Mouse (Mus musculus) forebrain, embryonic 10.5 days (tissue): ENCODE results near the gene Mcam. TPM values are rescaled to one million over a fixed set of nuclear protein-coding genes. Genes with fewer than 3 reads are reported as not detected.

Experiments used
- DNase-seq: peaks from one replicate; pipeline ENCODE4 v3.0.0-alpha.2; 2017; ENCODE audit warnings: low spot score; ENCODE audit errors: extremely low spot score
- H3K27ac ChIP-seq: fragments of 300-500 bp; sonication (generic); 2 replicates; pipeline ENCODE4 v1.5.1; 2016; ENCODE audit warnings: mild to moderate bottlenecking
- H3K27me3 ChIP-seq: fragments of 300-500 bp; sonication (generic); 2 replicates; pipeline ENCODE4 v1.6.1; 2016; ENCODE audit warnings: mild to moderate bottlenecking; ENCODE audit not compliant: poor library complexity, severe bottlenecking
- H3K36me3 ChIP-seq: fragments of 300-500 bp; sonication (generic); replicated peaks from 2 replicates; pipeline ENCODE4 v1.6.1; 2016; ENCODE audit warnings: mild to moderate bottlenecking, moderate library complexity
- H3K4me1 ChIP-seq: fragments of 300-500 bp; sonication (generic); 2 replicates; pipeline ENCODE4 v1.6.1; 2016
- H3K4me3 ChIP-seq: fragments of 300-500 bp; sonication (generic); 2 replicates; pipeline ENCODE4 v1.5.1; 2016; ENCODE audit warnings: mild to moderate bottlenecking, moderate library complexity
- H3K9me3 ChIP-seq: fragments of 300-500 bp; sonication (generic); 2 replicates; pipeline ENCODE4 v1.6.1; 2016; ENCODE audit warnings: mild to moderate bottlenecking, moderate library complexity
- WGBS: fragments of 180-500 bp; shearing (Covaris S2); methylation state at CpG from one replicate; pipeline ENCODE4 v1.1.7; 2016; 5-methylcytosine and 5-hydroxymethylcytosine counted together
- polyA plus RNA-seq: library from polyadenylated mRNA; unstranded; fragments of >200 nt; fragmentation: Nextera tagmentation; extraction: Ambion mirVana; gene quantifications from 2 replicates; pipeline ENCODE4 v1.2.1, GENCODE M21; 2016

Gene Mcam
- polyA plus RNA-seq, 1 experiment from 2014 or later, result 10.1 TPM

DNA sequence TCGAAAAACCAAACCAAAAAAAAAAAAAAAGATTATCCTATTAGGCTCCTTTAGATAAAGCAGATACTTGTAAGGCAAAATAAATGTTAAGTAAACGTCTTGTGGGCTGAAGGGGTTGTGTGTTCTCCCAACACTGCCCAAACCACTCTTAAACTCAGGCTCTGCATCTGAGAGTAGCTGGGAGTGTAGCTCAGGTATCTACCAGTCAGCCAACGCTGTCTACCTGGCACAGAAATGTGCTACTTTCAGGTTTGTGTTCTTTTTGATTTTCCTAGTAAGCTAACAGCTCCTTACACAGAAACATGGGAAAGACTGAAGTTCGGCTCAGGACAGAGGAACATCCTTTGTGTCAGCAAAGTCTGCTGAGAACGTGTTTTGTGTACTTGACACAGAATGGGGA is 2.1 kb upstream of the Mcam start:
- Histone ChIP-seq H3K9me3 (no peaks in the 10 kb centered on the region), H3K4me1 (peaks cover 77% of the 10 kb centered on the region), H3K27ac (no peak overlapping the region), H3K4me3 (no peak overlapping the region), H3K36me3 (0 out of 2 replicates have a peak, but pooled peaks cover under 1% of the 10 kb centered on the region), H3K27me3 (peaks cover 79% of the 10 kb centered on the region)
- no peak for DNase-seq
- 66% methylated on average over 5 of the region's 5 CpGs for WGBS

DNA sequence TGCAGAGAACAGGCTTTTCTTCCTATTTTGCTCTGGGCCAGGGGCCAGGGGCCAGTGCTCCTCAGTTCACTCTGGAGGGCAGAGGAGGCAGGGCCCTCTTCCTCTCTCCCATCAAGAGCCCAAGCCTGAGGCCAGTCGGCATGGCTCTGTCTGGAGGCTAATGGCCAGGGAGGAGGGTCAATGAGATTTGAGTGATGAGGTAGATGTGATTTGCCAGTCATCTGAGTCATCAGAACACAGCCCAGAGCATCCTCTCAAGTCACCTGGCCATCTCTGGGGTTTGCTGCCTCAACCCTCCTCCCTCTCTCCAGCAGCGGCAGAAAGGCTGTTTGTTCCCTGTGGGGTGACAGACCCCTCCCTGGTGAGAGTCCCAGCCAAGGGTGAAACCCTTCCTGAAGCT is 982 bp upstream of the Mcam start:
- WGBS, result 8% methylated on average over 2 of the region's 2 CpGs
- DNase-seq, result no peak
- Histone ChIP-seq H3K4me1 (peaks cover 75% of the 10 kb centered on the region), H3K36me3 (0 out of 2 replicates have a peak, but pooled peaks cover 2% of the 10 kb centered on the region), H3K9me3 (no peaks in the 10 kb centered on the region), H3K4me3 (peak overlapping the region; percentile 63), H3K27ac (peak overlapping the region; percentile 74), H3K27me3 (peaks cover 80% of the 10 kb centered on the region)

GRCm38 (mm10) chr9:44134851-44135730 is 822 bp downstream of the Mcam start:
- H3K27ac ChIP-seq, result peak overlapping the region; percentile 74
- H3K27me3 ChIP-seq, result peaks cover 69% of the 10 kb centered on the region
- peak; percentile 44 for DNase-seq
- H3K4me3 ChIP-seq, result peak overlapping the region; percentile 63
- WGBS, result 3% methylated on average over 49 of the region's 49 CpGs
- H3K4me1 ChIP-seq, result peaks cover 68% of the 10 kb centered on the region
- H3K36me3 ChIP-seq, result peaks cover 13% of the 10 kb centered on the region
- no peaks in the 10 kb centered on the region for H3K9me3 ChIP-seq

DNA sequence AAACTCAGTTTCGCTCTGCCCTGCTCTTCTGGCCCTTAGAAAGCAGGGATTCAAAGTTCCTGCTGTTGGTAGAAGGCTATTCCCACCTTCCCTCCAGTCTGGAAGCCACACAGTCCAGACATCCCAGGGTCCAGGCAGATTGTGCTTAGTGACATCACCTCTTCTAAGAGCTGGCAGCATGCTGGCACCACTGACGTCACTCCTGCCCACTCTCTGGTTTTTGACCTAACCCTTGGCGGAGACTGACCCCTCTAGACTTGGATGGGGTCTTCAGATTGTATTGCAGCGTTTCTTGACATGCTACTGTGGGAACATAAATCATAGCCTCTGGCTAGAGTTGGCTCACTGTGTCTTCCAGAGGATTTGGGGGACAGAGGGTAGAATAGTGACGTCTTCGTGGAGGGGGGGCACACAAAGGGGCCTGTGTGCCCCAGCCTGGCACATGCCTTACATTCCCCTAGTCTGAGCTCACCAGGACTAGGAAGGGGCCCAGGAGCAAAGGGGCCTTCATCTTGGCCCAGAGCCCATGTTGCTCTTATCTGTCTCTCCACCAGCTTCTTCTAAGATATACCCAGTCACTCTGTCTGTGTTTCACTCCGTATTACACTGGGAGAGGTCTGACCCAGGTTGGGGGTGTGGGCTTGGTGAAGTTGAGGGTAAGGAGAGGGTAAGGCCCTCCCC is 1.6 kb downstream of the Mcam start:
- Histone ChIP-seq H3K27me3 (peaks cover 65% of the 10 kb centered on the region), H3K9me3 (no peaks in the 10 kb centered on the region), H3K4me1 (peaks cover 60% of the 10 kb centered on the region), H3K4me3 (peak overlapping the region; percentile 63), H3K36me3 (peaks cover 21% of the 10 kb centered on the region), H3K27ac (0 out of 2 replicates have a peak overlapping the region, but pooled peaks have one; percentile 74)
- 68% methylated on average over 7 of the region's 7 CpGs for WGBS
- DNase-seq, result no peak

DNA sequence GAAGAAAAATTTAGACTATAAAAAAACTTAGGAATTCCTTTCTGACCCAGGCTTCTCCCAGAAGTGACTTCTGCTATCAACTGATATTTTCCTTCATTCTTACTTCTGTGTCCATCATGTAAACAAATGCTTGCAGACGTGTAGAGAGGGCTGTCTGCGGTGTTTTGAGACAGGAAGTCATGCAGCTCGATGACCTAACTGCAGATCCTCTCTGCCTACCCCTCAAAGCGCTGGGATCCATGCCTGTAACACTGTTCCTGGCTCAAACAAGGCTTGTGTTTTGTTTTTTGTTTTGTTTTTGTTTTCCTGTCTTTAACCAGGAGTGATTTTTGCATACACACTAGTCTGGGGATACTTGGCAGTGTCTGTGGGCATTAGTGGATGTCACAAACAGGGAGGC is 3.6 kb downstream of the Mcam start:
- no peak overlapping the region for H3K27ac ChIP-seq
- DNase-seq, result no peak
- peaks cover 45% of the 10 kb centered on the region for H3K27me3 ChIP-seq
- H3K4me3 ChIP-seq, result no peak overlapping the region
- H3K4me1 ChIP-seq, result peaks cover 50% of the 10 kb centered on the region
- 80% methylated on average over 4 of the region's 4 CpGs for WGBS
- H3K9me3 ChIP-seq, result no peaks in the 10 kb centered on the region
- peaks cover 37% of the 10 kb centered on the region for H3K36me3 ChIP-seq

DNA sequence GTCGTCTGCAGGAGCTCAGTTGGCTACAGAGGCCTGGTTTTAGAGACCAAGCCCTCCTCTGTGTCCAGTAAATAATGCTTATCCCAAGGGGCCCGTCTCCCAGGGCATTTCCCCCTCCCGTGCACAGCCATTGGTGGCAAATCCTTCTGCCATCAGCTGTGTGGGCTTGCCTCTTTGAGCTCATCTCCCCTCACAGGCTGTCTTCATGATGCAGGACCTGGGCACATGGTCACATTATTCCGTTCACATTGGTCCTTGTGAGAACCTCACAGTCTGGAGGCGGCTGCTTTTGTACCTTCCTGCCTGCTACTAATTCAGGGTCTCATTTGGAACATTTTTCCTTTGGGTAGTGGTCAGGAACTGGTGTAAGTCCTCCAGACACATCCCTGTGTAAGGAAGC is 7.7 kb downstream of the Mcam start:
- H3K27me3 ChIP-seq, result peaks cover 4% of the 10 kb centered on the region
- 71% methylated on average over 5 of the region's 5 CpGs for WGBS
- H3K36me3 ChIP-seq, result peaks cover 71% of the 10 kb centered on the region
- H3K9me3 ChIP-seq, result no peaks in the 10 kb centered on the region
- no peak overlapping the region for H3K4me3 ChIP-seq
- H3K27ac ChIP-seq, result no peak overlapping the region
- DNase-seq, result no peak
- H3K4me1 ChIP-seq, result peaks cover 28% of the 10 kb centered on the region

GRCm38 (mm10) chr9:44143421-44143820 is 9.2 kb downstream of the Mcam start:
- H3K9me3 ChIP-seq, result no peaks in the 10 kb centered on the region
- H3K36me3 ChIP-seq, result peaks cover 78% of the 10 kb centered on the region
- no peak overlapping the region for H3K4me3 ChIP-seq
- whole genome bisulfite sequencing, result 74% methylated on average over 5 of the region's 5 CpGs
- H3K27me3 ChIP-seq, result no peaks in the 10 kb centered on the region
- 0 out of 2 replicates have a peak overlapping the region, but pooled peaks have one; percentile 25 for H3K27ac ChIP-seq
- DNase-seq, result no peak
- peaks cover 24% of the 10 kb centered on the region for H3K4me1 ChIP-seq

- whole genome bisulfite sequencing, result 26% methylated on average over 7 of the region's 8 CpGs
- DNase-seq, result no peak
- Histone ChIP-seq H3K4me1 (peaks cover 20% of the 10 kb centered on the region), H3K27me3 (no peaks in the 10 kb centered on the region), H3K27ac (0 out of 2 replicates have a peak overlapping the region, but pooled peaks have one; percentile 25), H3K4me3 (no peak overlapping the region), H3K9me3 (no peaks in the 10 kb centered on the region), H3K36me3 (peaks cover 84% of the 10 kb centered on the region)
Observed at GRCm38 (mm10) chr9:44144023-44144717, 9.9 kb downstream of the Mcam start.

DNA sequence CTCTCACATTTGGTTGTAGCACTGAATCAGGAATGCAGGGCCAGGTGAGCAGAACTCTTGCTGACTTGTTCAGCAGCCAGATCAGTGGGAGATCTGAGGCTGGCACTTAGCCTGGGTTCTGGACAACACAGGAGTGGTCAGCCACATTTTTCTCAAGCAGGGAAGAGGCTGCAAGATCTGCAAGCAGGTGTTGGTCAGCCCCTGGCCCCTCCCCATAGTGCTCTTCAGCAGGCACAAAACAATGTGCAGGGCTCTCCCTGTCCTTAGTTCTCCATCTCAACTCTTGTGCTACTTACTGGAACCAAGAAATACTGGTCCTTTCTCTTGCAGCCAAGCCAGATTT is 10.4 kb downstream of the Mcam start:
- H3K4me3 ChIP-seq, result no peak overlapping the region
- no peak for DNase-seq
- no peak overlapping the region for H3K27ac ChIP-seq
- H3K9me3 ChIP-seq, result no peaks in the 10 kb centered on the region
- peaks cover 84% of the 10 kb centered on the region for H3K36me3 ChIP-seq
- H3K27me3 ChIP-seq, result no peaks in the 10 kb centered on the region
- peaks cover 18% of the 10 kb centered on the region for H3K4me1 ChIP-seq

DNA sequence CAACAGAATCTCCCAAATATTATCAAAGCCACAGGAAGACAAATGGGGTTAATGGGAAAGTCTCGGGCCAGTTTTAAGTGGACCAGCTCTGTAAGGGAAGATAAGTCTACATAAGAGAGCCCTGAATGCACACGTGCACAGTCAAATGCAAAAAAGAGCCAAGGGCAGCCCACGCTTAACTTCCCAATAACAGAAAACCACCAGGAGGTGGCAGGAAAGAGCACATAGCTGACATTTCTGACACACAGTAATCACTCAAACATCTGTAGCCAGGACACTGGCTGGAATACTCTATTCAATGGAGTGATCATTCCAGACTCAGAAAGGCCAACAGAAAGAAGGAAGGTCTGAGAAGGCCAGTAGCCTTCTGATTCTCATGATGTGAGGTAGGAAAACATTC is 13.0 kb downstream of the Mcam start:
- Histone ChIP-seq H3K27me3 (no peaks in the 10 kb centered on the region), H3K9me3 (no peaks in the 10 kb centered on the region), H3K4me1 (peaks cover 18% of the 10 kb centered on the region), H3K27ac (no peak overlapping the region), H3K4me3 (no peak overlapping the region), H3K36me3 (peaks cover 86% of the 10 kb centered on the region)
- 67% methylated on average over 3 of the region's 3 CpGs for WGBS
- no peak for DNase-seq

DNA sequence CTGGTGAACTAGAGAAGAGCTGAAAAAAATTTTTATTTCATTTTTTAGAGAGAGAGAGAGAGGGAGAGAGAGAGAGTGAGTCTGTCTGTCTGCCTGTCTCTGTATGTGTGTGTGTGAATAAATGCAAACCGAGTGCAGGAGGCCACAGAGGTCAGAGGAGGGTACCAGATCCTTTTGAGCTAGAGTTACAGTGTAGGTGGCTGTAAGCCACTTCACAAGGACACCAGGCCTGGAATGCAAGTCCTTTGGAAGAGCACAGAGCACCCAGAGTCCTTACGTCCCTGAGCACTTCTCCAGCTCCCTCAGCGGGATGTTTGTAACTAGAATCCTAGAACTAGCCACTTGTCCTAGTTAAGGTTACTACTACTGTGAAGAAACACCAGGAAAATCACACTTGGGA is 25.6 kb downstream of the Mcam start:
- Histone ChIP-seq H3K27me3 (no peaks in the 10 kb centered on the region), H3K4me3 (no peak overlapping the region), H3K9me3 (no peaks in the 10 kb centered on the region), H3K27ac (no peak overlapping the region), H3K36me3 (peaks cover 92% of the 10 kb centered on the region), H3K4me1 (no peaks in the 10 kb centered on the region)
- DNase-seq, result no peak
- WGBS, result 88% methylated on average over 3 of the region's 3 CpGs

- DNase-seq, result no peak
- peaks cover 93% of the 10 kb centered on the region for H3K36me3 ChIP-seq
- no peaks in the 10 kb centered on the region for H3K4me1 ChIP-seq
- no peak overlapping the region for H3K4me3 ChIP-seq
- 89% methylated on average over 5 of the region's 5 CpGs for WGBS
- no peak overlapping the region for H3K27ac ChIP-seq
- H3K9me3 ChIP-seq, result no peaks in the 10 kb centered on the region
- H3K27me3 ChIP-seq, result no peaks in the 10 kb centered on the region
Observed at GRCm38 (mm10) chr9:44168931-44169330, 34.7 kb downstream of the Mcam start.
